Mouse (Mus musculus): ENCODE results near the gene Gys1. TPM values are rescaled to one million over a fixed set of nuclear protein-coding genes. Genes with fewer than 3 reads are reported as not detected.
A peak's percentile ranks its signal among the peaks of the same experiment; 100 is the strongest.

The Gys1 gene
- total RNA-seq, 2 experiments from 2014 or later, result 86.1 to 90.2 TPM

DNA sequence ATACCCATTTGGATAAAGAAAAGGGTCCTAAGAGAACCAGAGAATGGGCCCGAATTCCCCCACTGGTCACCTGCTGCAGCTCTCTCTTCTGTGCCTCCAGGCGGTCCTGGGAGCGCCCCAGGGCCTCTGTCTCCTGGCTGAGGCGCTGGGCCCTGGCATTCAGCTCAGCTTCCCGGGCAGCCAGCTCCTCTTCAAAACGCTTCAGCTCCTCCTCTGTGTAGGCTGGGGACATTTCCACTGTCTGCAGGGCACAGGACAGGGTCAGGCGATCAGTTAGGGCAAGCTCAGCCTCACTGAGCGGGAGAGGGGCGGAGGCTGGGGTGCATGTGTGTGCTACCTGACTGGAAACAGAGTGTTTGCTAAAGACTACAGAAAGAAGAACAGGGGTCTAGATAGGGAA is 59.9 kb downstream of the Gys1 start:
- intact Hi-C loops (cut with DNase I), result no loop called here
- DNase-seq, result peak; percentile 31 to 37

DNA sequence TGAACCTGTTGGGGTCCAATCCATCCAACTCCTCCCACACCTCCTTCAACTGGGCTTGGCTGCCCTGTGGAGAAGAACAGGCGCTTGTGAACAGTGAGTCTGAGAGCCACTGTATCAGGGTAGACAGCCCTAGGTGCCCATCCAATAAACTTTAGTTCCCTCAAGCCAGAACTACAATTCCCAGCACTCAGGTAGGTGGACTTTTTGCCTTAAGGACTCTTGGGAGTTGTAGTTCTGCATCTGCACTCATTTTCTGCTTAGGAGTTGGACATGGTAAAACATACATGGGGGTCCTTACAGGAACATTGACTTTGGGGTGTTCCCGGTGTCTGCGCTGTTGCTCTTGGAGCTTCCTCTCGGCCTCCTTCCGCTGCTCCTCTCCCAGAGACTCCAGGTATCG is 63.8 kb downstream of the Gys1 start:
- DNase-seq, result no peak
- intact Hi-C loops (cut with DNase I), result no loop called here

Small RNAs within 50 kb of the gene (microRNA-seq; reads per million reads assigned to microRNA genes)
- 0 reads per million in 2 experiments for gene Gm22133

Other genes starting within 250 kb of the Gys1 start
- gene Ccdc155, start 230.0 kb upstream of the Gys1 start, total RNA-seq (2021), result not detected
- gene Dkkl1, start 222.7 kb upstream of the Gys1 start, total RNA-seq (2021), result not detected
- 10 to 100 TPM; 10.1 to 14.4 TPM for gene Tead2, start 219.1 kb upstream of the Gys1 start, total RNA-seq (2021)
- 1 to 10 TPM; 3.8 to 5.5 TPM for gene Cd37, start 195.7 kb upstream of the Gys1 start, total RNA-seq (2021)
- not detected for gene Slc6a16, start 193.8 kb upstream of the Gys1 start, total RNA-seq (2021)
- not detected for gene Slc6a21, start 157.3 kb upstream of the Gys1 start, total RNA-seq (2021)
- 10 to 100 TPM; 20.8 to 22.3 TPM for gene Trpm4, start 101.1 kb upstream of the Gys1 start, total RNA-seq (2021)
- 100 to 1,000 TPM; 516 to 539 TPM for gene Hrc, start 99.6 kb upstream of the Gys1 start, total RNA-seq (2021)
- under 1 TPM; 0.22 to 0.29 TPM for gene Ppfia3, start 67.8 kb upstream of the Gys1 start, total RNA-seq (2021)
- under 1 TPM; 0.90 to 0.96 TPM for gene Lin7b, start 64.3 kb upstream of the Gys1 start, total RNA-seq (2021)
- 100 to 1,000 TPM; 126 to 138 TPM for gene Snrnp70, start 39.1 kb upstream of the Gys1 start, total RNA-seq (2021)
- 1 to 10 TPM; 1.5 to 1.7 TPM for gene Kcna7, start 29.2 kb upstream of the Gys1 start, total RNA-seq (2021)
- under 1 TPM in 1 of 2 experiments, not detected in 1; 0.14 TPM for gene Ntf5, start 21.1 kb upstream of the Gys1 start, total RNA-seq (2021)
- not detected for gene Lhb, start 14.0 kb upstream of the Gys1 start, total RNA-seq (2021)
- 10 to 100 TPM; 25.3 to 26.3 TPM for gene Ruvbl2, start 3.3 kb downstream of the Gys1 start, total RNA-seq (2021)
- gene Ftl1, start 25.0 kb downstream of the Gys1 start, total RNA-seq (2021), result 100 to 1,000 TPM; 231 to 265 TPM
- 10 to 100 TPM; 25.6 to 31.1 TPM for gene Bax, start 32.1 kb downstream of the Gys1 start, total RNA-seq (2021)
- gene Tulp2, start 47.0 kb downstream of the Gys1 start, total RNA-seq (2021), result not detected
- gene Gm45808, start 52.0 kb downstream of the Gys1 start, total RNA-seq (2021), result 1 to 10 TPM; 2.8 to 4.6 TPM
- 1 to 10 TPM; 4.5 to 6.0 TPM for gene Dhdh, start 54.0 kb downstream of the Gys1 start, total RNA-seq (2021)
- gene Nucb1, start 75.6 kb downstream of the Gys1 start, total RNA-seq (2021), result 100 to 1,000 TPM; 116 to 137 TPM
- 10 to 100 TPM; 21.7 to 32.8 TPM for gene Ppp1r15a, start 91.4 kb downstream of the Gys1 start, total RNA-seq (2021)
- gene Plekha4, start 91.5 kb downstream of the Gys1 start, total RNA-seq (2021), result 1 to 10 TPM; 1.9 to 2.1 TPM
- gene Hsd17b14, start 120.0 kb downstream of the Gys1 start, total RNA-seq (2021), result under 1 TPM; 0.19 to 0.39 TPM
- 10 to 100 TPM; 85.5 to 94.6 TPM for gene Bcat2, start 135.3 kb downstream of the Gys1 start, total RNA-seq (2021)
- gene Fgf21, start 180.6 kb downstream of the Gys1 start, total RNA-seq (2021), result not detected
- under 1 TPM in 1 of 2 experiments, not detected in 1; 0.12 TPM for gene Fut1, start 182.4 kb downstream of the Gys1 start, total RNA-seq (2021)
- gene Izumo1, start 187.0 kb downstream of the Gys1 start, total RNA-seq (2021), result under 1 TPM; 0.54 to 0.67 TPM
- gene Rasip1, start 192.6 kb downstream of the Gys1 start, total RNA-seq (2021), result 10 to 100 TPM; 42.6 to 42.8 TPM
- gene Mamstr, start 205.1 kb downstream of the Gys1 start, total RNA-seq (2021), result 1 to 10 TPM; 6.4 to 6.9 TPM
- gene Fut2, start 231.6 kb downstream of the Gys1 start, total RNA-seq (2021), result under 1 TPM; 0.37 to 0.69 TPM
- under 1 TPM; 0.12 to 0.24 TPM for gene Ntn5, start 249.2 kb downstream of the Gys1 start, total RNA-seq (2021)